Mouse (Mus musculus) C2C12 (cell line): ENCODE results near the gene Serinc5.

Source experiments
- CEBPB ChIP-seq: IDR thresholded peaks from one replicate; pipeline ENCODE4 v1.6.1; 2011; ENCODE audit warnings: low read depth, mild to moderate bottlenecking, control low read depth, moderate library complexity
- CTCF ChIP-seq: IDR thresholded peaks from one replicate; pipeline ENCODE4 v1.5.1; 2011; ENCODE audit not compliant: control insufficient read depth, insufficient read depth, insufficient read length
- FOSL1 ChIP-seq: IDR thresholded peaks from one replicate; pipeline ENCODE4 v1.8.0; 2011; ENCODE audit warnings: mild to moderate bottlenecking, low read length; ENCODE audit not compliant: poor library complexity, insufficient read depth, severe bottlenecking
- MAX ChIP-seq: IDR thresholded peaks from one replicate; pipeline ENCODE4 v1.6.1; 2011; ENCODE audit warnings: mild to moderate bottlenecking, control low read depth
- MYOD1 ChIP-seq: IDR thresholded peaks from one replicate; pipeline ENCODE4 v1.6.1; 2011; ENCODE audit warnings: low read depth; ENCODE audit not compliant: control insufficient read depth, insufficient read length
- MYOG ChIP-seq: IDR thresholded peaks from one replicate; pipeline ENCODE4 v1.6.1; 2011; ENCODE audit not compliant: control insufficient read depth, insufficient read length; ENCODE audit errors: extremely low read depth
- USF1 ChIP-seq: IDR thresholded peaks from one replicate; pipeline ENCODE4 v1.6.1; 2011; ENCODE audit warnings: low read depth, mild to moderate bottlenecking, control low read depth, moderate library complexity

GRCm38 (mm10) chr13:92696491-92696939 is 85.6 kb downstream of the Serinc5 start:
- no peak for TF ChIP-seq MAX
- no peak for TF ChIP-seq CTCF
- no peak for TF ChIP-seq USF1
- no peak for TF ChIP-seq MYOG
- no peak for TF ChIP-seq MYOD1
- no peak for TF ChIP-seq FOSL1
- TF ChIP-seq CEBPB = no peak
